Mouse (Mus musculus) embryonic facial prominence, embryonic 10.5 days (tissue): ENCODE results near the gene Smarcb1. TPM values are rescaled to one million over a fixed set of nuclear protein-coding genes. Genes with fewer than 3 reads are reported as not detected.

ENCODE experiments used
- polyA plus RNA-seq: library from polyadenylated mRNA; unstranded; fragments of >200 nt; fragmentation: Nextera tagmentation; extraction: Ambion mirVana; gene quantifications from 2 replicates; pipeline ENCODE4 v1.2.1, GENCODE M21; 2016

The Smarcb1 gene
- polyA plus RNA-seq, 1 experiment from 2014 or later = 284 TPM

Other genes with a start within 250 kb of the Smarcb1 start
- gene Cabin1, start 157.3 kb downstream of the Smarcb1 start, polyA plus RNA-seq = 32.5 and 39.0 TPM in 2 replicates
- gene Ddt, start 148.2 kb downstream of the Smarcb1 start, polyA plus RNA-seq = 93.8 and 103 TPM in 2 replicates
- not detected in 2 replicates for gene Gm20441, start 140.7 kb downstream of the Smarcb1 start, polyA plus RNA-seq
- 2.4 and 4.3 TPM in 2 replicates for gene Gstt3, start 140.2 kb downstream of the Smarcb1 start, polyA plus RNA-seq
- 3.0 and 4.3 TPM in 2 replicates for gene Gstt1, start 123.0 kb downstream of the Smarcb1 start, polyA plus RNA-seq
- 0.21 TPM in 1 of 2 replicates, not detected in the other for gene Gstt4, start 99.1 kb downstream of the Smarcb1 start, polyA plus RNA-seq
- 6.8 and 8.5 TPM in 2 replicates for gene Gstt2, start 84.2 kb downstream of the Smarcb1 start, polyA plus RNA-seq
- 3,361 and 3,650 TPM in 2 replicates for gene Mif, start 61.4 kb downstream of the Smarcb1 start, polyA plus RNA-seq
- gene Derl3, start 28.2 kb downstream of the Smarcb1 start, polyA plus RNA-seq = 2.3 and 3.0 TPM in 2 replicates
- 8.4 and 9.6 TPM in 2 replicates for gene Chchd10, start 11.5 kb upstream of the Smarcb1 start, polyA plus RNA-seq
- 36.7 and 46.4 TPM in 2 replicates for gene Mmp11, start 14.9 kb upstream of the Smarcb1 start, polyA plus RNA-seq
- gene Gm867, start 19.1 kb upstream of the Smarcb1 start, polyA plus RNA-seq = 0.29 and 0.56 TPM in 2 replicates
- 0.42 and 1.1 TPM in 2 replicates for gene Vpreb3, start 21.4 kb upstream of the Smarcb1 start, polyA plus RNA-seq
- gene Gm5134, start 32.9 kb upstream of the Smarcb1 start, polyA plus RNA-seq = 0.10 TPM in 1 of 2 replicates, not detected in the other
- 38.4 and 41.2 TPM in 2 replicates for gene Zfp280b, start 111.0 kb upstream of the Smarcb1 start, polyA plus RNA-seq
- gene Slc5a4b, start 189.3 kb upstream of the Smarcb1 start, polyA plus RNA-seq = not detected in 2 replicates
- not detected in 2 replicates for gene Slc5a4a, start 225.8 kb upstream of the Smarcb1 start, polyA plus RNA-seq